Mouse (Mus musculus) cerebellum, adult 2 months (tissue): ENCODE measurements around the gene Slc38a10. TPM values are rescaled to one million over a fixed set of nuclear protein-coding genes. Genes with fewer than 3 reads are reported as not detected.

Source experiments
- DNase-seq, 2 experiments: peaks; one replicate each; pipeline ENCODE4 v3.0.0; 2021
- H3K27ac ChIP-seq: fragments of 200-500 bp; 2 replicates; pipeline ENCODE4 v1.5.1; 2012; ENCODE audit warnings: low read length, control low read depth, inconsistent platforms; ENCODE audit not compliant: insufficient read depth
- H3K27me3 ChIP-seq: fragments of 200-500 bp; 2 replicates; pipeline ENCODE4 v1.6.1; 2012; ENCODE audit warnings: inconsistent platforms, mild to moderate bottlenecking, low read length, moderate library complexity; ENCODE audit not compliant: control insufficient read depth, insufficient read depth
- H3K4me1 ChIP-seq: fragments of 200-500 bp; 2 replicates; pipeline ENCODE4 v1.6.1; 2011; ENCODE audit warnings: low read length; ENCODE audit not compliant: control insufficient read depth, insufficient read depth
- H3K4me3 ChIP-seq: fragments of 200-500 bp; replicated peaks from 2 replicates; pipeline ENCODE3; 2011; ENCODE audit warnings: mild to moderate bottlenecking, low read depth, low read length, control low read depth; ENCODE audit not compliant: insufficient read depth
- CTCF ChIP-seq: fragments of 200-500 bp; IDR thresholded peaks from 2 replicates; pipeline ENCODE4 v1.5.1; 2011; ENCODE audit warnings: low read depth, mild to moderate bottlenecking, control low read depth, low read length, moderate library complexity, borderline replicate concordance; ENCODE audit not compliant: insufficient read depth
- POLR2A ChIP-seq: fragments of 200-500 bp; IDR thresholded peaks from 2 replicates; pipeline ENCODE4 v1.6.1; 2011; ENCODE audit warnings: low read length, control low read depth, borderline replicate concordance; ENCODE audit not compliant: insufficient read depth
- WGBS: fragments of 180-500 bp; shearing (Covaris S2); methylation state at CpG from one replicate; pipeline ENCODE4 v1.1.7; 2018; 5-methylcytosine and 5-hydroxymethylcytosine counted together
- polyA plus RNA-seq: library from polyadenylated mRNA; depleted of rRNA; stranded (reverse); fragments of >200 nt; gene quantifications from 2 replicates; pipeline ENCODE4 v1.2.3, GENCODE M21; 2012

The Slc38a10 gene
- polyA plus RNA-seq, 1 experiment, result 73.2 TPM

GRCm38 (mm10) chr11:120184371-120185315 is 33.5 kb upstream of the Slc38a10 start:
- WGBS, result 32% methylated on average over 16 of the region's 16 CpGs
- Histone ChIP-seq H3K4me3 (peak overlapping the region; percentile 57), H3K27ac (peak overlapping the region; percentile 3; the same call in 1 of the 2 replicates), H3K27me3 (no peaks in the 10 kb centered on the region), H3K4me1 (peaks cover 13% of the 10 kb centered on the region)
- TF ChIP-seq CTCF (no peak), POLR2A (no peak)
- DNase-seq, result peak in 1 of 2 experiments; percentile 40

GRCm38 (mm10) chr11:120183708-120184107 is 32.6 kb upstream of the Slc38a10 start:
- no peak overlapping the region for H3K4me3 ChIP-seq
- no peak overlapping the region for H3K27ac ChIP-seq
- 92% methylated on average over 11 of the region's 11 CpGs for WGBS
- peaks cover 13% of the 10 kb centered on the region for H3K4me1 ChIP-seq
- H3K27me3 ChIP-seq, result no peaks in the 10 kb centered on the region
- TF ChIP-seq CTCF (no peak), POLR2A (no peak)
- no peak for DNase-seq

DNA sequence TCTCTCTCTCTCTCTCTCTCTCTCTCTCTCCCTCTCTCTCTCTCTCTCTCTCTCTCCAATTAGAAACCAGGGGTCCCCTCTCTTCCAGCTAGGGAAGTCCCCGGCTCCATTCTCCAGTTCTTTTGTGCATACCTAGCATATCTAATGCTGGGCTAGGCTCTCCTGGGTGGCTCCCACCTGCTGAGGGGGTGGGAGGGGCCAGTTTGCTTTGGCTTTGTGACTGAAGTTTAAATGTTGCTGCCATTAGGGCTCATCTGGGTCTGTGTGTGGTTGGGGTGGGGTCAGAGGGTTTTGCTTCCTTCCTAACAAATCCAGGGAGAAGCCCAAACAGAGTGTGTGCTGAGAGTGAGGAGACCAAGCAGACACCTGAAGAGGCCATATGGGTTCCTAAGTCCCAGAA is 32.0 kb upstream of the Slc38a10 start:
- H3K4me3 ChIP-seq, result no peak overlapping the region
- DNase-seq, result no peak
- no peak for TF ChIP-seq CTCF
- TF ChIP-seq POLR2A, result no peak
- WGBS, result 88% methylated on average over 1 of the region's 1 CpGs
- H3K4me1 ChIP-seq, result peaks cover 13% of the 10 kb centered on the region
- no peaks in the 10 kb centered on the region for H3K27me3 ChIP-seq
- no peak overlapping the region for H3K27ac ChIP-seq

DNA sequence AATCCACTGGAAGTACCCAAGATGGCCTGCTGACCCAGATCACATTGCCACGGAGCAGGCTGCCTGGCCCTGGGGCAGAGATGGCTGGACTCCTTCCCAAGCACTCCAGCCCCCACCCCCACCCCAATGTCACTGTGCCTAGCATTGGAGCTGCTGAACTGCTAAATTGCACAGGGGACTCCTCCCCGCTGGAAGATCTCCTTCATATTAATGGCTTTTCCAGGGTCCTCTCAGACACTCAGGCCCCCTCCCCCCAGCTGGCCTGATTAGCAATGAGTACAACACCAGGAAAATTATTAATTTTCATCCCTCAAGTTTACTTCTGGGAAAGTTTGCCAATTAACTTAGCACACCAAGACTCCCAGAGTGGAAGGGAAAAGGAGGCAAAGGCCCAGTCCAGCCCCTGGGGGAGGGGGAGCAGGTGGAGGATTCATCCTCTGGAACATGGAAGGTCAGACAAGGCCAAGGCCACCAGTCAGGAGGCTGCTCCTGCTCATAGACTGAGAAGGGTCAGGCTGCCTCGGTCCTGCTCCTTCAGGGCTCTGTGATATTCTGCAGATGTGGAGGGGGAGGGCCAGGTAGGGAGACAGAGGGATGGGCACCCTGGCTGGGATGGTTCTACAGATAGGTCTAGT is 31.4 kb upstream of the Slc38a10 start:
- no peak overlapping the region for H3K4me3 ChIP-seq
- peaks cover 13% of the 10 kb centered on the region for H3K4me1 ChIP-seq
- 67% methylated on average over 3 of the region's 3 CpGs for WGBS
- DNase-seq, result no peak
- no peak overlapping the region for H3K27ac ChIP-seq
- H3K27me3 ChIP-seq, result no peaks in the 10 kb centered on the region
- TF ChIP-seq POLR2A, result no peak
- TF ChIP-seq CTCF, result no peak

DNA sequence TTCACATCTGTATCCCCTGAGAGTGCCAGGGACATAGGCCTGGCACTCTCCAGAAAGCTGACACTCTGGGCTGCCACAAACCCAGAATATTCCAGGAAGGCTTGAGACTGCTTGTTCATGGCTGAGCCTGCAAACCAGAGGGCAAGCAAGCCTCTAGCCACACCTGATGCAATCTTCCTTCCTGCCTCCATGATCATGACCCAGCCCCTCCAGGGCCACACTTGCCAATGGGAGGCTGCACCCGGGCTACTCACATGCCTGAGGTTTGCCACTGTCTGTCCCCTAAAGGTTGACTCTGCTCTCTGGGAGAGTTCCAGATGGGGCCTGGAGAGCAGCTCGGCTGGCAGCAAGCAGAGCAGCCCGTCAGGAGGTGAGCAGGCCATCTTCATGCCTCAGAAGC is 30.2 kb upstream of the Slc38a10 start:
- Histone ChIP-seq H3K27me3 (no peaks in the 10 kb centered on the region), H3K4me3 (no peak overlapping the region), H3K4me1 (peaks cover 10% of the 10 kb centered on the region; the same call in 1 of the 2 replicates), H3K27ac (no peak overlapping the region)
- DNase-seq, result no peak
- 74% methylated on average over 3 of the region's 3 CpGs for WGBS
- no peak for TF ChIP-seq POLR2A
- TF ChIP-seq CTCF, result no peak

DNA sequence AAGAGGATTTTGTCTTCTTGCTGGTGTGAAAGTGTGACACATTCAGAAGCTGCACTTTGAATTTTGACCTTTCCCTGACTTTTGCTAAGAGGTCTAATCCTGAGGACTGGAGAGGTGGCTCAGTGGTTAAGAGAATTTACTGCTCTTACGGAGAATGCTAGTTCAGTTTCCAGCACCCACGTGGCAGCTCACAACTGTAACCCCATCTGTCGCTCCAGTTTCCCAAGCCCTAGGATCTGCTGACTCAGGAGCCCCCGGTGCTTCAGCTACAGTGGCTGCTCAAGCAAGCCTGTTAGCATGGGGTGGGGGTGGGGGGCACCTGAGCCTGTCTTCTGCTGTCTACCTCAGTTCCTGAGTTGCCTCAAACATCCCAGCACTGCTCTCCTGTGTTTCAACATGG is 28.2 kb upstream of the Slc38a10 start:
- Histone ChIP-seq H3K4me1 (peaks cover 3% of the 10 kb centered on the region; the same call in 1 of the 2 replicates), H3K27me3 (no peaks in the 10 kb centered on the region)
- DNase-seq, result no peak

GRCm38 (mm10) chr11:120175948-120176347 is 24.8 kb upstream of the Slc38a10 start:
- H3K27ac ChIP-seq, result no peak overlapping the region
- no peak overlapping the region for H3K4me3 ChIP-seq
- TF ChIP-seq CTCF (no peak), POLR2A (no peak)
- no peaks in the 10 kb centered on the region for H3K27me3 ChIP-seq
- no peak for DNase-seq
- H3K4me1 ChIP-seq, result no peaks in the 10 kb centered on the region
- WGBS, result 74% methylated on average over 4 of the region's 4 CpGs

More for the DNA sequence above, 28.2 kb upstream of the Slc38a10 start:
- Histone ChIP-seq H3K27ac (no peak overlapping the region), H3K4me3 (no peak overlapping the region)
- WGBS, result 55% methylated on average over 4 of the region's 4 CpGs
- TF ChIP-seq CTCF (no peak), POLR2A (no peak)
